Mouse (Mus musculus) right cerebral cortex, postnatal 14 days (tissue): Measurements from ENCODE around the gene Rps10.
A peak's percentile ranks its signal among the peaks of the same experiment; 100 is the strongest.

Experiments used
- DNase-seq: peaks from one replicate; pipeline ENCODE4 v3.0.0; 2022

The Rps10 gene

DNA sequence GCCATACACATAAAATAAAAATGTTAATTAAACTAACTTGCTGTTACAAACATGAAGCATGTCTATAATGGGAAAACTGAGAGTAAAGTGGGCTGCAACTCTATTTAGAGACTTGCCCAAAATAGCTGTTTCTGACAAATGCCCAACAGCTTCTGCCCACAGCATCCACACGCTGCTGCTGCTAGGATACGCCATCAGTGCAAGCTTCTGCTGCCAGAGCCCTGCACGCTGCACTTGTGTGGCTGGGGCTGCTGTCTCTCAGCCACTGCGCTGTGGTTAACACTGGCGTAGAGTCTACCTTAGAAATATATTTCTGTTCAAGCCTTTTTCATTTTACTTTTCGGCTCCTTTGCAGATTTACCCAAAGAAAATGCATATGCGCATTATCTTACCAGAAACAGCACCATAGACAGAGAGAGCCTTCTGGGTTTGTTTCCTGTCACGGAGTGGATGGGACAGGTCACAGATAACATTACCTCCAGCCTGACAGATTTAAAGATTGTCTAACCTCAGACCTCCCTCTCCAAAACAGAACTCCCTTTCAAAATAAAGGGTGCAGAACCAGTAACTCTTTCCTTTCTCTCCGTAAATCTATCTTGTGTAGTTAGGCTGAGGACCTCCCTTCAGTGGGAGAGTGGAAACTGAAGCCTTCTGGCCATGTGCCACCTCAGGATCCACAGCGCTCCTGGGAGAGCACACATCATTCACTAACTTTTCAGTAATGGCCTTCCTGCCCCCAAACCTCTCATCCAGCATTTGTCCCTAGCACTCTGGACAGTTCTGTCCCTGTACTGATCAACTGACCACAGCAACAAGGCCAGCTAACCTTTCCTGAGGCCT, 25.6 kb downstream of the Rps10 start:
- DNase-seq = peak; percentile 70

- DNase-seq = no peak
These were observed 26.9 kb downstream of the Rps10 start for GRCm38 (mm10) chr17:27609576-27609975.

GRCm38 (mm10) chr17:27603522-27604234, 32.8 kb downstream of the Rps10 start:
- DNase-seq = no peak

GRCm38 (mm10) chr17:27603036-27603435, 33.4 kb downstream of the Rps10 start:
- no peak for DNase-seq

GRCm38 (mm10) chr17:27600869-27601268, 35.6 kb downstream of the Rps10 start:
- no peak for DNase-seq

- no peak for DNase-seq
These were observed 36.2 kb downstream of the Rps10 start for GRCm38 (mm10) chr17:27600286-27600685.

GRCm38 (mm10) chr17:27596376-27597190, 39.9 kb downstream of the Rps10 start:
- DNase-seq = no peak

DNA sequence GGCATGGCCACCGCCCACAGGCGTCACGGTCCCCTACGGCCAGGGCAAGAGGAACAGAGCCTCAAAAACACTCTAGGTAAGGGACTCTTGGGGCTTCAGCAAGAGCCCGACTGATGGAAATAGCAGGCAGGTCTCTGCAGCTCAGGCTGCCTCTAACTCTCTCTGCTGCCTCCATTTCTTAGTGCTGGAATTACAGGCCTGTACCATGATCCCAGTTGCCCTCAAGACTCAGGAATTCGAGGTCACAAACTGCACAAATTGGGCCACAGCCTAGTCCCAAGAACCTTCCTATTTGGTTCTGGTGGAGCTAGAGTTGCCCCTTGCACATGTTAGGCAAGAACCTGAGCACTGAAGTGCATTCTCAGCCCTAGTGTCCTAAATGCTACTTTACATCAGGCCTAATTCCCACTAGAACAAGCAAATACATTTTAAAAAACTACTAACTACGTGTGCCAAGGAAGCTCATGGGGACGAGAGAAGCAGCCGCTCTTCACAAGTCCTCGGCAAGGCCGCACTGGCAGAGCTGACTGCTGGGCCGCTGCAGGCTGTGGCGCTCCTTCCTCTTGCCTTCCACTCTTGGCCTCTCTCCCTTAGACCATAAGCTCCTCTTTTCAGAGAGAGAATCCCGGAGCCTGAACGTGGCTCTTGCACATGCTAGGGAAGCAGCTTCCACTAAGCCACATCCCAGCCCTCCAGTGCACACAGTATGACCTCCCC, 40.7 kb downstream of the Rps10 start:
- DNase-seq = no peak

- DNase-seq = no peak
These were observed 43.9 kb downstream of the Rps10 start for GRCm38 (mm10) chr17:27592565-27592910.

DNA sequence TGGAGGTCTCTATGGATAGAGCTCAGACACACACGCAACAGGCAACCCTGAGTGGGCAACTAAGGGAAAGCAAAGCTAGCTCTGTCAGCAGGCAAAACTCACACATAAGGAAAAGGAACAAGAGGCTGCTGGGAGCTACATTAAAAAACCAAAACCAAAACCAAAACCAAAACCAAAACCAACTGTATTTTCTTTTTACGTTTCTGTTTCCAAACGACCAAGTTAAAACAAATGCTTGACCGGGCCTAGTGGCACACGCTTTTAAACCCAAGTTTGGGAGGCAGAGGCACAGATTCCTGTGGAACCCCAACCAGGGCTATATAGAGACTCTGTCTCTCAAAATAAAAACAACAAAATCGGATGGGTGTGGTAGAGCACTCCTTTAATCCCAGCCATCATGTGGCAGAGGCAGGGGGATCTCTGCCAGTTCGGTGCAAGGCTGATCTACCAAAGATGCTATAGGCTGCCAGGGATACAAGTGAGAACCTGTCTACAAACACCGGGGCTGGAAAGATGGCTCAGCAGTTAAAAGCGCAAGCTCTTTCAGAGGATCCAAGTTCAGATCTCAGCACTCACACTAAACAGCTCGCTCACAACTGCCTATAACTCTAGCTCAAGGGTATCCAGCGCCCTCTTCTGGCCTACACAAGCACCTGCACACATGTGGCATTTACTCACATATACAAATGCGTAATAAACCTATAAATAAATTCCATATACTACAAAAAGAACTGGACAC, 44.5 kb downstream of the Rps10 start:
- DNase-seq = no peak

GRCm38 (mm10) chr17:27588231-27588630, 48.2 kb downstream of the Rps10 start:
- DNase-seq = no peak

GRCm38 (mm10) chr17:27587252-27587651, 49.2 kb downstream of the Rps10 start:
- DNase-seq = peak; percentile 59

DNA sequence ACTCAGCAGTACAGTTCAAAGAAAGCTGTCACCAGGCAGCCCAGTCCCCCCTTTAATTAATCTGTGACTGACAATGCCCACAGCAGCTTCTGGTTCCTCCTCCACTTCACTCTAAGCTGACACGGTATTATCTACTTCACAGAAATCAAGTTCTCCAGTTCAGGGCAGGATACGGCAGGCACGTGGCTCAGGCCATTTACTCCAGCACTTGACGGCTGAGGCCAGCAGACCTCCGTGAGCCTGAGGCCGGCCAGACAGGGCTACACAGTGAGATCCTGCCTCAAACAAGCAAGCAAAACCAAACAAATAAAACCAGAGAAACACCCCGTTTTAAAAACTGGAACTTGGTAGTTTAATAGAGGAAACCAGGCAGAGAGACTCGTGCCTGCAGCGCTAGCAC, 49.8 kb downstream of the Rps10 start:
- no peak for DNase-seq

DNA sequence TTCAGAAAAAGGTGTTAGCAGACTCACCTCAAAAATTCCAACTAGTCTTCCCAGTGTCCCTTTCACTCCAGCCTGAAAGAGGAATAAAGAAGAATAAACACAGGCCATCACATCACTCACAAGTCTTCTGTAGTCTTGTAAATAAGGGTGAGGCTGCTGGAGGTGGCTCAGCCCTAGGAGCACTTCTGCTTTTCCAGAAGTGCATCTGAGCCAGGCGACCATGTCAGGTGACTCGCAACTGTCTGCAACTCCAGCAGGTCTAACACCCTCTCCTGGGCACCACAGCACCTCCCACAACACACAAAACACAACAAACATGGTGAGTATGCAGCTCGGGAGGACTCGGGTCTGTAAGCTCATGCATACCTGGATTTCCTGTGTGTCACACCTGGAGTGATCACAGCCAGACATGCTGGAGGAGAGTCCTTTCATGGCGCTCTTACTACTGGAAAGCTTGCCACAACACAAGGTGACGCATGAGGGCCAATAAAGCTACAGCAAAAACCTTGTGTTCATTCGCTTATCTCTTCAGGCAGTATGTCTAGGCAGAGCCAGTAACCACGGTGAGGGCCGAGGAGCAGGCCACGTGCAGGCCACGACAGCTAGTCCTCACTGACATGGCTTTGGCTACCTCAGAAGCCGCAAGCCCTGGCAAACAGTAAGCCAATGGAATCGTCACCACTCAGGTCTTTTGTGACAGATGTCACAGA, 53.1 kb downstream of the Rps10 start:
- DNase-seq = no peak
